Mouse (Mus musculus) lung, adult 2 months (tissue): ENCODE measurements around the gene Ccnq.

Experiments
- CTCF ChIP-seq: fragments of 200-500 bp; IDR thresholded peaks from 2 replicates; pipeline ENCODE4 v1.5.1; 2011; ENCODE audit warnings: mild to moderate bottlenecking, low read length, control low read depth; ENCODE audit not compliant: insufficient read depth
- POLR2A ChIP-seq: fragments of 200-500 bp; IDR thresholded peaks from 2 replicates; pipeline ENCODE4 v1.6.1; 2011; ENCODE audit warnings: low read depth, mild to moderate bottlenecking, control low read depth, low read length, borderline replicate concordance; ENCODE audit errors: extremely low read depth

- TF ChIP-seq CTCF (no peak), POLR2A (no peak)
These were observed 12.8 kb upstream of the Ccnq start for GRCm38 (mm10) chr11:78764304-78764703.
